9 mouse cellular contexts compared by ENCODE assay signal in the genomic region with DNA sequence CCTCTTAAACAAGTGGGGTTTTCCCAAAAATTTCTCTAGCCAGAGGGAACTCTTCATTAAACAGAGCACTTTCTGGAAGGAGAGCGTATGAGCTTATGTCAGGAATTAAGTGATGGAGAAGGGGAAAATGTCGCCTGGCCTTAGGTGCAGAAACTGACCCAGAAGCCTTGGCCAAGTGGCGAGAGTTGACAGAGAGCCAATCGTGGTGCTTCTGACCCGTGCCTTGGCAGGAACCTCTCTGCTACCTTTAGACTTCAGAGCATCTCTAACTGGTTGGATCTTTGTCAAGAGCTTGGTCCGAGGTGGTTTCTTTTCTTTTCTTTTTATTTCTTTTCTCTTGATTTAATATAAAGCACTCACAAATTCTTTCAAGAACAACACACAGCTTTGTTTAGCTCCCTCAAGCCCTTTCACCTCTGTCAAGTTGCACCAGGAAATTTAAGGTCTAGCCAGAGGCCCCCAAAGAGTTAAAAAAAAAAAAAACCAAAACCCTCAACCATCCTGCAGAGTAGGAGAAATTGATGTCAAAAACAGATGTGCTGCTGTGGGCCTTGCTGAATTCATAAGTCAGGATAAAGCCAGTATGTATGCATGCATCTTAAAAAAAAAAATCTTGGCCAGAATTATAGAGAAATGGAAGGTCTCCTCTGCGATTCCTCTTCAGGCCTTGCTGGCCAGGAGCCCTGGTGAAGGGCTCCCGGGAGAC.
DNase-seq lines count a peak whose midpoint lies in the region; ATAC-seq and TF ChIP-seq lines count a peak whose summit lies in the region.
"Had no signal": no experiment of that assay in that cellular context is flagged by ENCODE, and none has a peak within 500 bp of the region (broad histone marks: within the 10 kb centered on the region; RNA-seq: fewer than 3 reads in every experiment).

No protein-coding gene starts in this region.

- no peak for TF ChIP-seq CTCF in liver, adult 2 months (IDR thresholded peaks at IDR 0.05; ENCODE audit: low read depth, low read length)

- no peaks in the 10 kb centered on the region for H3K36me3 ChIP-seq in liver, adult 2 months (ENCODE audit: control insufficient read depth, insufficient read depth, low read length)
- H3K36me3 ChIP-seq in liver, embryonic 11.5 days (ENCODE audit: control insufficient read depth, insufficient read depth, low read length), result no peaks in the 10 kb centered on the region
- H3K36me3 ChIP-seq in forebrain, embryonic 11.5 days (ENCODE audit: control insufficient read depth, insufficient read depth, low read length), result no peaks in the 10 kb centered on the region
- no peaks in the 10 kb centered on the region for H3K36me3 ChIP-seq in kidney, embryonic 14.5 days (ENCODE audit: control insufficient read depth, insufficient read depth, low read length)
- H3K36me3 ChIP-seq in stomach, embryonic 14.5 days (ENCODE audit: control insufficient read depth, insufficient read depth, low read length), result no peaks in the 10 kb centered on the region

- H3K4me2 ChIP-seq in liver, embryonic 11.5 days, result no peak overlapping the region
- H3K4me2 ChIP-seq in forebrain, embryonic 11.5 days (ENCODE audit: low read depth, low read length, severe bottlenecking), result no peak overlapping the region
- H3K4me2 ChIP-seq in kidney, embryonic 14.5 days (replicated peaks; ENCODE audit: low read depth, low read length), result no peak overlapping the region
- no peak overlapping the region for H3K4me2 ChIP-seq in stomach, embryonic 14.5 days (replicated peaks; ENCODE audit: low read depth, low read length)

- no peak overlapping the region for H3K27ac ChIP-seq in liver, adult 2 months (replicated peaks; ENCODE audit: insufficient read depth, low read depth, low read length)
- H3K27ac ChIP-seq in liver, embryonic 11.5 days (ENCODE audit: low read depth, low read length), result no peak overlapping the region
- H3K27ac ChIP-seq in forebrain, embryonic 11.5 days (ENCODE audit: low read depth, low read length), result peak overlapping the region; percentile 73
- peak overlapping the region; percentile 84 for H3K27ac ChIP-seq in kidney, embryonic 14.5 days (ENCODE audit: low read depth, low read length)
- peak overlapping the region; percentile 64 for H3K27ac ChIP-seq in stomach, embryonic 14.5 days (ENCODE audit: low read length)
- H3K27ac ChIP-seq: macrophage had no signal

- H3K9me3 ChIP-seq in liver, embryonic 11.5 days (ENCODE audit: control insufficient read depth, low read length), result no peaks in the 10 kb centered on the region
- H3K9me3 ChIP-seq in forebrain, embryonic 11.5 days (ENCODE audit: control insufficient read depth, low read length), result no peaks in the 10 kb centered on the region
- no peaks in the 10 kb centered on the region for H3K9me3 ChIP-seq in kidney, embryonic 14.5 days (ENCODE audit: control insufficient read depth, low read length)
- H3K9me3 ChIP-seq in stomach, embryonic 14.5 days (ENCODE audit: control insufficient read depth, low read depth, low read length), result no peaks in the 10 kb centered on the region; the same call in 1 of the 2 replicates

- DNase-seq in liver, adult 2 months (ENCODE audit: extremely low read depth, low read depth, low spot score), result peak; percentile 70
- DNase-seq in liver, embryonic 11.5 days (ENCODE audit: low spot score), result no peak
- DNase-seq in forebrain, embryonic 11.5 days (ENCODE audit: low spot score), result no peak
- DNase-seq in adrenal gland, postnatal 14 days, result no peak
- no peak for DNase-seq in spleen, adult 18-20 months

- H3K4me1 ChIP-seq in liver, adult 2 months (ENCODE audit: control insufficient read depth, insufficient read depth, low read length), result peaks cover 5% of the 10 kb centered on the region; the same call in 1 of the 2 replicates
- H3K4me1 ChIP-seq in liver, embryonic 11.5 days (replicated peaks; ENCODE audit: control insufficient read depth, insufficient read depth, low read length), result no peaks in the 10 kb centered on the region; the same call in 1 of the 2 replicates
- H3K4me1 ChIP-seq in forebrain, embryonic 11.5 days (replicated peaks; ENCODE audit: control insufficient read depth, insufficient read depth, low read length), result peaks cover 5% of the 10 kb centered on the region
- H3K4me1 ChIP-seq in kidney, embryonic 14.5 days (ENCODE audit: control insufficient read depth, insufficient read depth, low read length), result peaks cover 14% of the 10 kb centered on the region
- H3K4me1 ChIP-seq in stomach, embryonic 14.5 days (ENCODE audit: control insufficient read depth, insufficient read depth, low read length), result peaks cover 24% of the 10 kb centered on the region

- H3K79me2 ChIP-seq in liver, adult 2 months (ENCODE audit: control insufficient read depth, insufficient read depth, low read length), result no peaks in the 10 kb centered on the region

- no peak for ATAC-seq in liver, embryonic 11.5 days (replicated peaks; ENCODE audit: low FRiP score)
- no peak for ATAC-seq in forebrain, embryonic 11.5 days (replicated peaks; ENCODE audit: low FRiP score)
- no peak; the same call in 1 of the 2 replicates for ATAC-seq in kidney, embryonic 14.5 days (ENCODE audit: low FRiP score, low TSS enrichment)
- ATAC-seq in stomach, embryonic 14.5 days (ENCODE audit: insufficient number of reproducible peaks, insufficient read depth, low FRiP score, low read depth), result peak; percentile 23; the same call in 1 of the 2 replicates
- ATAC-seq in CD4-positive, CD25-positive, alpha-beta regulatory T cell, adult 4 months, result no peak

- H3K27me3 ChIP-seq in liver, adult 2 months (ENCODE audit: control insufficient read depth, insufficient read depth, low read length), result no peaks in the 10 kb centered on the region
- H3K27me3 ChIP-seq in liver, embryonic 11.5 days (replicated peaks; ENCODE audit: control insufficient read depth, insufficient read depth, low read length), result no peaks in the 10 kb centered on the region
- H3K27me3 ChIP-seq in forebrain, embryonic 11.5 days (ENCODE audit: control insufficient read depth, insufficient read depth, low read length), result no peaks in the 10 kb centered on the region
- H3K27me3 ChIP-seq in kidney, embryonic 14.5 days (ENCODE audit: control insufficient read depth, insufficient read depth, low read length), result no peaks in the 10 kb centered on the region
- H3K27me3 ChIP-seq in stomach, embryonic 14.5 days (ENCODE audit: control insufficient read depth, insufficient read depth, low read length), result no peaks in the 10 kb centered on the region

- H3K4me3 ChIP-seq in liver, adult 2 months (ENCODE audit: insufficient read depth, low read depth, low read length), result no peak overlapping the region
- no peak overlapping the region for H3K4me3 ChIP-seq in liver, embryonic 11.5 days (ENCODE audit: low read depth, low read length)
- H3K4me3 ChIP-seq in forebrain, embryonic 11.5 days (ENCODE audit: low read depth, low read length), result no peak overlapping the region
- no peak overlapping the region for H3K4me3 ChIP-seq in kidney, embryonic 14.5 days (ENCODE audit: low read length)
- H3K4me3 ChIP-seq in stomach, embryonic 14.5 days (ENCODE audit: low read depth, low read length), result no peak overlapping the region

- no peak for TF ChIP-seq POLR2A in liver, adult 2 months (IDR thresholded peaks at IDR 0.05; ENCODE audit: extremely low read depth, insufficient read depth, low read length)

- 49% methylated on average over 8 of the region's 8 CpGs for WGBS in liver, adult 2 months
- 71% methylated on average over 8 of the region's 8 CpGs for WGBS in liver, embryonic 11.5 days
- 50% methylated on average over 8 of the region's 8 CpGs for WGBS in forebrain, embryonic 11.5 days
- 48% methylated on average over 8 of the region's 8 CpGs for WGBS in kidney, embryonic 14.5 days
- WGBS in stomach, embryonic 14.5 days, result 42% methylated on average over 8 of the region's 8 CpGs

- H3K9ac ChIP-seq in liver, adult 2 months (ENCODE audit: low read depth, low read length), result no peak overlapping the region
- no peak overlapping the region for H3K9ac ChIP-seq in liver, embryonic 11.5 days (ENCODE audit: low read depth, low read length)
- H3K9ac ChIP-seq in forebrain, embryonic 11.5 days (ENCODE audit: low read length), result no peak overlapping the region
- no peak overlapping the region for H3K9ac ChIP-seq in kidney, embryonic 14.5 days (ENCODE audit: low read depth, low read length)
- H3K9ac ChIP-seq in stomach, embryonic 14.5 days (replicated peaks; ENCODE audit: low read depth, low read length), result no peak overlapping the region

Comparison
In these comparisons a context has a peak if more than half of its experiments do, and no peak if none do; other contexts are left out.
1. H3K27ac ChIP-seq: peak in forebrain, embryonic 11.5 days (single experiment), kidney, embryonic 14.5 days (single experiment) and stomach, embryonic 14.5 days (single experiment); none in liver, adult 2 months (single experiment) and liver, embryonic 11.5 days (single experiment).